Mouse (Mus musculus) frontal cortex, postnatal 25 days (tissue): ENCODE data around the gene Pgbd5.
A peak's percentile ranks its signal among the peaks of the same experiment; 100 is the strongest.
"Not testable (repeated sequence)": the region's sequence is repeated elsewhere in the genome, so short reads cannot be mapped to it uniquely, and the experiment has no call there.

Experiments
- DNase-seq, 2 experiments: peaks; one replicate each; pipeline ENCODE4 v3.0.0; 2022; ENCODE audit warnings: low spot score in 2 of 2

The Pgbd5 gene

GRCm38 (mm10) chr8:124430881-124431280, 8.6 kb downstream of the Pgbd5 start:
- DNase-seq: peak in 1 of 2 experiments; percentile 15

- DNase-seq: no peak
These were observed 10.0 kb downstream of the Pgbd5 start for GRCm38 (mm10) chr8:124429417-124429816.

DNA sequence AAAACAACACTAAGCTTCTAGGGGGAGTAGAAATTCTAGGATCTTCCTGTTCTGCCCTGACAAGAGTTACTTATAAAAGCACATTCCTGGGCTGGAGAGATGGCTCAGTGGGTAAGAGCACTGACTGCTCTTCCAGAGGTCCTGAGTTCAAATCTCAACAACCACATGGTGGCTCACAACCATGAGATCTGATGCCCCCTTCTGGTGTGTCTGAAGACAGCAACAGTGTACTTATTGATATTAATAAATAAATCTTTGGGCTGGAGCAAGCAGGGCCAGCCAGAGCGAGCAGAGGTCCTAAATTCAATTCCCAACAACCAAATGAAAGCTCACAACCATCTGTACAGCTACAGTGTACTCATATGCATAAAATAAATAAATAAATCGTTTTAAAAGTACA, 10.7 kb downstream of the Pgbd5 start:
- DNase-seq: not testable (repeated sequence)

GRCm38 (mm10) chr8:124421413-124421812, 18.0 kb downstream of the Pgbd5 start:
- no peak for DNase-seq

DNA sequence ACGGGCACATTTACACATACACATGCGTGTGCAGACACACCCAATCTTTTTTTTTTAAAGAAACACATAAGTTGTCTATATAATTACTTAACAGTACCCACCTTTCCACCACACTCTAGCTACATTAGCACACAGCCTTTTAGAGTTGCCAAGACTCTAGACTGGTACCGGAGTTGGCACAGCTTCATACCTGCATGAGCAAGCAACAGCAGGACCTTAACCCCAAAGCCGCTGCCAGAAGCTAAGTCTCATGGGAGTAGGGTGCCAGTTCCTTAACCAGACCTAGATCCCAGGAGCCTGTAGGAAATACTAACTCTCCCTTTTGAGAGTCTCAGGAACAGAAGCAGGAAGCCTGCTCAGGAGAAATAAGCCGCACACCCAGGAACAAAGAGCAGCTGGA, 20.5 kb downstream of the Pgbd5 start:
- DNase-seq: no peak

DNA sequence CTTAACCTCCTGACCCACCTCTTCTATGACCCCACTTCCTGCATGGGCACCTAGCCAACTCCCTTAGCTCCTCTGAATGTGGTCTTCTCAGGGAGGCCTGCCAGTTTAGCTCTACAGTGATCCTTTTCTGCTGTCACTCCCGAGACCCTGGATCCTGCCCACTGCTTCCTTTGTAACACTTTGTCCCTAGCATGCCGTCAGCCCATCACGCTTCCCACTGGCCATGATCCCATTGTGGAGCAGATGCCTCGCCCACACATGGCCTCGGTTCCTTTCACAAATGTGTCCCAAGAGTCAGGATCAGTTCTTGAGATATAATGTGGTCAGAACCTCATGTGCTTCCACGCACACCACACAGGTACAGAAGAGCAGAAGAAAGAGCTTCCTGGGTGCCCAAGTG, 21.3 kb downstream of the Pgbd5 start:
- DNase-seq: no peak

DNA sequence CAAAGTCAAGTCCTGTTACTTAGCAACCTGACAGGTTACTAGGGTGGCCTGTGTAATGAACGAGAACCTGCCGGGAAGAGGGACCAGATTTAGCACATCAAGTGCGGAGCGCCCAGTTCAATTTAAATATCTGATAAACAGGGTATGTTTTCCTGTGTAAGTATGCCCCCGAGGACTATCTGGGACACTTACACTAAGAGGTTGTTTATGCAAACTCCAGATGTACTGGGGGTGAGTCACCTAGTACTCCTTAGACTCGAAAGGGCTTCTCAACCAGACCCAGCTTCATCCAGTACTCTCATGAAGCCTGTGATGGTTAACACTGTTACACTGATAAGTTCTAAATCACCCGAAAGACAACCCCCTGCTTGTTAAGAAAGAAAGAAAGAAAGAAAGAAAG, 22.8 kb downstream of the Pgbd5 start:
- no peak for DNase-seq

- DNase-seq: no peak
These were observed 23.7 kb downstream of the Pgbd5 start for GRCm38 (mm10) chr8:124415789-124416188.

DNA sequence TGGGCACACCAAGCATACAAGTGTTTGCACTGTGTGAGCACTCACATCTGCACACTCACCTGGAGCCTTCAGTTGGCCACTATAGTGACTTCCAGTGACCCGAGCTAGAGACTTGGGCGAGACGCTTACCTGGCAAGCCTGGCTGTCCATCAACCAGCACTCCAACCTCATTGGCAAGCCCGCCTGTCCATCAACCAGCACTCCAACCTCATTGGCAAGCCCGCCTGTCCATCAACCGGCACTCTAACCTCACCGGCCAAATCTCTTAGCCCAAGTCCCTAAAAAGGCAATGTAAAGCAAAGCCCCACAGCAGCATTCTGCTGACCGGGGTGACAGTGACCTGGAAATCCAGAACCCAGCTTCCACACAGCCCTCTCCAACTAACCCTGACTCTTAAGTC, 24.5 kb downstream of the Pgbd5 start:
- DNase-seq: no peak

- no peak for DNase-seq
These were observed 26.1 kb downstream of the Pgbd5 start for GRCm38 (mm10) chr8:124413244-124413965.

- DNase-seq: no peak
These were observed 26.8 kb downstream of the Pgbd5 start for GRCm38 (mm10) chr8:124412496-124413243.

- no peak for DNase-seq
These were observed 34.8 kb downstream of the Pgbd5 start for GRCm38 (mm10) chr8:124404471-124405260.

DNA sequence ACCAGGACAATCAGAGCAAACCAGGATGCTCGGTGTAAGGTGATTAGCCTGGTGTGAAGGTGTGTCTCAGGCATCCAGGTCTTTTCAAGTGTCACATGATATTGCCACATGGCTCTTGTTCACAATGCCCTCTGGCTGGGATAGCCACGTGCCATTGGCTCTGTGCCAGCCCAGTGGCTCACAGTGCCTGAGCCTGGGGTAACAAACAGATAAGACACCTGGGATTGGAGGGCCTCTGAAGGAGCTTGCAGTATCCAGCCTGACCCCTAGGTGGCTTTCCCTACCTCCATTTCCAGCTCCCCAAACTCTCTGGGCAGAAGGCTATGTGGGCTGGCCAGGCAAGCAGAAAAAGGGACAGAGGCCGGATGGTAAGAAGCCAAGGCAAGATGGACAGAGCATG, 35.6 kb downstream of the Pgbd5 start:
- DNase-seq: no peak

DNA sequence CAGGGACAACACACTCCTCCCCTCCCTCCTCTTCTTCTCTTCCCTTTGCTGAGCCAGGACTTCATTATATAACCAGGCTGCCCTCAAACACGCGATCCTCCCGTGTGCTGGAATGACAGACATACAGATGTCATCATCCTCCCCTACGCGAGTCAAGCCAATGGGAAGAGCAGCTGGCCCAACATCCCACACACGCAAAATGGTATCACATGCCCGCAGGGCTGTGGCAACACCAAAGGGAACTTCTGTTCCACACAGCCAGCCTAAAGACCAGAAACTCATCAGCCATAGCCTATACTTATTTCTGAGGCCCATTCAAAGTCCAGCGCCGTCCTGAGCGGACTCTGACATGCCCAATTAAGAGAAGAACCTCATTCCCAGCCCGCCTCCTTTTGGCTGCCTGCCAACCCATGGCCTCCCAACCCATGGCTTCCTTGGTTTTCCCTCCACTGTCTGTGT, 40.0 kb downstream of the Pgbd5 start:
- DNase-seq: no peak

GRCm38 (mm10) chr8:124398843-124399402, 40.5 kb downstream of the Pgbd5 start:
- no peak for DNase-seq

DNA sequence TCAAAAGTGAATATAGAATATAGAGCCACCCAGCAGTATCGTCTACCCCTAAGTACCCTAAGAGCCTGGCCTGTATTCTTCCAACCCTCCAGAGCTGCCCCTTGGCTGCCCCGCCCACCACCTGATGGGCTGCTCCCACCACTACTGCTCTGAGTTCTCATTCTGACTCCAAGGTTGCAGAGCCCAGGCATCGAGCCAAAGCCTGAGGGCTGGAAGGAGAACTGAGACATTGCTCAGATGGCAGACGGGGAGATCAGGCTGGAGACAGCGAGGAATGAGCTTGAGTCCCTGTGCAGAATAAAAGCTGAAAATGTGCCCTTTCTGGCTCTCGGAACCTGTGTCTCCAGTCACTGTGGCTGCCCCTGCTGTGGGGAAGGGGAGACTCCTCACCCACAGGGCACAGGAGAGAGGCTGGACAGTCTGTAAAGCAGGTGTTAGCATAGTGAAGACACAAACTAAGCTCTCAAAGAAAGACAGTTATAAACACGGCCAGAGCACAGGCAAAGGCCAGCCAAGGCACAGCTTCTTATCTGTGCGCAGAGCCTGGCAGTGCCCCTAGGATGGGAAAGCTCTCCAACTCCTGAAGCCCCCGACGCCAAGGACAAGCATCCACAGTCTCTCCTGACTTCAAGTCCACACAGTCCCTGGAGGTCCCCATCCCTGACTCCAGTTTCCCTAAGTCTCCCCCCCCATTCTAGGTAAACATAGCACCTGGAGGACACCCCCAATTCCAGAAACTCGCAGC, 42.0 kb downstream of the Pgbd5 start:
- no peak for DNase-seq

GRCm38 (mm10) chr8:124396531-124396930, 42.9 kb downstream of the Pgbd5 start:
- no peak for DNase-seq

- DNase-seq: no peak
These were observed 44.1 kb downstream of the Pgbd5 start for GRCm38 (mm10) chr8:124395392-124395791.

- DNase-seq: no peak
These were observed 44.5 kb downstream of the Pgbd5 start for GRCm38 (mm10) chr8:124394951-124395350.

DNA sequence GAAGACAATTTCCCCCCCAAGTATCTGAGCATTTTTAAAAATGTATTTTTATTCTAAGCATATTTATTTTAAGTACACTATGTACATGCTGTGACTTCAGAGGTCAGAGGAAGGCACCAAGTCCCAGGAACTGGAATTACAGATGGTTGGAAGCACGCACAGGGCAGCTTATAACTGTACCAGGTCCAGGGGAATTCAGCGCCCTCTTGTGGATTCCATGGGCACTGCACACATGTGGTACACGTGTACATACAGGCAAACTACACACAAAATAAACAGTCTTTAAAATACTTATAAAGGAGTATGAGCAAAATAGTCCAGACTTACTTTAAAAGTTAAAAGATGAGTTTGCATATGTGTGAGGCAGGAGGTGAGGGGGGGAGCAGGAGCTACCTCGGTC, 45.5 kb downstream of the Pgbd5 start:
- no peak for DNase-seq

DNA sequence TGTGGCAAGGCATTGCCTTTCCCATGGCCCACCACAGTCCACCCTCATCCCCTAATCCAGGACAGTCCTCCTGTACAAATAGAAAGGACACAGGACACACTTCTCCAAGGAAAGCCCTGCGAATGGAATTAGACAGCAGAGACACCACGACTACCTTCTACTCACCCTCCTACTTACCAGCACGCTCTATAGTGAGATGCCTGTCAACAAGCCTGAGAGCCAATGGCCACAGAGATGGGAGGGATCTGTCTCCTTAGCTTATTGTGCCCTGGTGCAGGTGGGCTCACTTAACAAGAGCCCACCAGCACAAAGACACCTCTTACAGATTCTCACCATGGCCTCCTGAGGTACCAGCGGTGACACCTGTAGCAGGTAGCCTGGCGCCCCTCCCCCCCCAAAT, 46.4 kb downstream of the Pgbd5 start:
- no peak for DNase-seq
